Comparison of ENCODE assay signal across 9 mouse cellular contexts in the genomic region with DNA sequence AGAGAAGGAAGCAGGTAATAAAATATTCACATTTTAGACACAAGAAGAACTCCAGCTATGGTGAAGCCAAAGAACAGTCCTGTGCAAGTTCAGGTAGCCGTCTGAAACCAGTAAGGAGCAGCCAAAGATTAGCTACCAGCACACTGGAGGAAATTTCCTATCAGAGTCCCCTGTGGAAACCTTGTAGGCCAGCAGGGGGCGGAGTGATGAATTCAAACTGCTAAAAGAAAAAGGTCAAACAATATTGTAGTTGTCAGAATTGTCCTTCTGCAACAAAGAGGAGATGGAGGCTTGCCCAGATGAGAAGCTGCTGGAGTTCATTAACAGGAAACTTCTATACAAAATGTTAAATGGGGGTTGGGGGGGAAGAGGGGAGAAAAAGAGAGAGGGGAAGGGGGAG.
DNase-seq lines count a peak whose midpoint lies in the region; ATAC-seq and TF ChIP-seq lines count a peak whose summit lies in the region.
"Had no signal": no experiment of that assay in that cellular context is flagged by ENCODE, and none has a peak within 500 bp of the region (broad histone marks: within the 10 kb centered on the region; RNA-seq: fewer than 3 reads in every experiment).

No protein-coding gene starts in this region.

- ATAC-seq in heart, postnatal 0 days (ENCODE audit: insufficient read depth, low read depth): no peak

- no peaks in the 10 kb centered on the region for H3K4me1 ChIP-seq in heart, postnatal 0 days (ENCODE audit: control insufficient read depth, insufficient read depth)
- H3K4me1 ChIP-seq in heart, embryonic 10.5 days: no peaks in the 10 kb centered on the region

- TF ChIP-seq CTCF in heart, postnatal 0 days (IDR thresholded peaks at IDR 0.05; ENCODE audit: low read depth): peak; percentile 51

- 12% methylated on average over 2 of the region's 2 CpGs for WGBS in heart, postnatal 0 days
- WGBS in heart, embryonic 10.5 days: 22% methylated on average over 2 of the region's 2 CpGs

- TF ChIP-seq EP300 in heart, postnatal 0 days (IDR thresholded peaks at IDR 0.05; ENCODE audit: low read depth): no peak

- no peak overlapping the region for H3K27ac ChIP-seq in heart, postnatal 0 days (ENCODE audit: low read depth)
- H3K27ac ChIP-seq in heart, embryonic 10.5 days: no peak overlapping the region
- H3K27ac ChIP-seq: macrophage had no signal

- no peak overlapping the region for H3K9ac ChIP-seq in heart, postnatal 0 days (replicated peaks; ENCODE audit: low read depth, low read length)

- H3K4me3 ChIP-seq in heart, postnatal 0 days (ENCODE audit: low read depth, low read length): no peak overlapping the region
- no peak overlapping the region for H3K4me3 ChIP-seq in heart, embryonic 10.5 days

- no peaks in the 10 kb centered on the region for H3K9me3 ChIP-seq in heart, postnatal 0 days (replicated peaks; ENCODE audit: control insufficient read depth, low read length)
- H3K9me3 ChIP-seq in heart, embryonic 10.5 days: no peaks in the 10 kb centered on the region

- no peak overlapping the region for H3K4me2 ChIP-seq in heart, postnatal 0 days (ENCODE audit: low read depth, low read length)

- no peaks in the 10 kb centered on the region for H3K27me3 ChIP-seq in heart, postnatal 0 days (ENCODE audit: control insufficient read depth, insufficient read depth, low read length)
- H3K27me3 ChIP-seq in heart, embryonic 10.5 days (ENCODE audit: insufficient read depth, poor library complexity, severe bottlenecking): no peaks in the 10 kb centered on the region

- no peaks in the 10 kb centered on the region for H3K36me3 ChIP-seq in heart, postnatal 0 days (replicated peaks; ENCODE audit: control insufficient read depth, insufficient read depth, low read length)
- H3K36me3 ChIP-seq in heart, embryonic 10.5 days: no peaks in the 10 kb centered on the region

- peak; percentile 6 for DNase-seq in heart, postnatal 0 days (ENCODE audit: low spot score)
- DNase-seq in heart, embryonic 10.5 days (ENCODE audit: low spot score): no peak
- DNase-seq in 416B (ENCODE audit: low read depth): peak; percentile 2
- peak; percentile 74 for DNase-seq in adipocyte (ENCODE audit: low spot score)
- DNase-seq in gastrocnemius, postnatal 14 days: peak; percentile 30
- DNase-seq in left cerebral cortex, postnatal 36 days (ENCODE audit: low spot score in 2 of 2): peak; percentile 17 to 21
- peak; percentile 35 to 59 for DNase-seq in right cerebral cortex, postnatal 10 days (ENCODE audit: low spot score in 2 of 2)
- DNase-seq in thymus, postnatal 10 days (ENCODE audit: low spot score in 2 of 2): no peak

- intact Hi-C loops in gastrocnemius, postnatal 14 days (cut with DNase I; ENCODE audit: low total_unique reads): loop anchor here (2.0 to 10.0 kb wide), 2 partner anchors 675 to 927 kb away; no protein-coding TSS in a partner anchor
- intact Hi-C loops in left cerebral cortex, postnatal 36 days (cut with DNase I): loop anchor here (5.0 kb wide), 3 partner anchors 674 to 929 kb away; no protein-coding TSS in a partner anchor

Comparison
In these comparisons a context has a peak if more than half of its experiments do, and no peak if none do; other contexts are left out.
1. DNase-seq: peak in heart, postnatal 0 days (single experiment), 416B (single experiment), adipocyte (single experiment), gastrocnemius, postnatal 14 days (single experiment), left cerebral cortex, postnatal 36 days (2 of 2) and right cerebral cortex, postnatal 10 days (2 of 2); none in heart, embryonic 10.5 days (single experiment) and thymus, postnatal 10 days (0 of 2).